Mouse (Mus musculus) testis, adult 2 months (tissue): ENCODE data around the gene Lyst.

Experiments used
- CTCF ChIP-seq: fragments of 200-500 bp; IDR thresholded peaks from 2 replicates; pipeline ENCODE4 v1.5.1; 2012; ENCODE audit warnings: low read depth, mild to moderate bottlenecking, inconsistent platforms, low read length, moderate library complexity; ENCODE audit not compliant: control insufficient read depth, insufficient read depth, insufficient replicate concordance
- POLR2A ChIP-seq: fragments of 200-500 bp; IDR thresholded peaks from 2 replicates; pipeline ENCODE4 v1.6.1; 2012; ENCODE audit warnings: low read depth, mild to moderate bottlenecking, inconsistent platforms, low read length, moderate library complexity; ENCODE audit not compliant: control insufficient read depth

- no peak for TF ChIP-seq POLR2A
- TF ChIP-seq CTCF = no peak
Measured at GRCm38 (mm10) chr13:13562571-13562970, 27.6 kb upstream of the Lyst start.
